Mouse (Mus musculus) limb, embryonic 15.5 days (tissue): ENCODE results near the gene Wdr62. TPM values are rescaled to one million over a fixed set of nuclear protein-coding genes. Genes with fewer than 3 reads are reported as not detected.
"Not testable (repeated sequence)": the region's sequence is repeated elsewhere in the genome, so short reads cannot be mapped to it uniquely, and the experiment has no call there.

Experiments used
- ATAC-seq: fragments of 200-750 bp; cut with Nextera tagmentation; 2 replicates; pipeline ENCODE4 v1.8.0; 2017; ENCODE audit warnings: low read depth, moderate TSS enrichment; ENCODE audit not compliant: insufficient number of reproducible peaks, low FRiP score, low TSS enrichment
- H3K27ac ChIP-seq: fragments of 300-500 bp; sonication (generic); 2 replicates; pipeline ENCODE4 v1.5.1; 2015; ENCODE audit warnings: moderate library complexity, mild to moderate bottlenecking, inconsistent platforms
- H3K27me3 ChIP-seq: fragments of 300-500 bp; sonication (generic); 2 replicates; pipeline ENCODE4 v1.6.1; 2015; ENCODE audit warnings: inconsistent platforms
- H3K36me3 ChIP-seq: fragments of 300-500 bp; sonication (generic); 2 replicates; pipeline ENCODE4 v1.6.1; 2015; ENCODE audit warnings: inconsistent platforms
- H3K4me1 ChIP-seq: fragments of 300-500 bp; sonication (generic); 2 replicates; pipeline ENCODE4 v1.6.1; 2015; ENCODE audit warnings: inconsistent platforms
- H3K4me2 ChIP-seq: fragments of 300-500 bp; sonication (generic); 2 replicates; pipeline ENCODE4 v1.6.1; 2015; ENCODE audit warnings: mild to moderate bottlenecking, inconsistent platforms
- H3K4me3 ChIP-seq: fragments of 300-500 bp; sonication (generic); 2 replicates; pipeline ENCODE4 v1.5.1; 2015; ENCODE audit warnings: mild to moderate bottlenecking, inconsistent platforms
- H3K9ac ChIP-seq: fragments of 300-500 bp; sonication (generic); 2 replicates; pipeline ENCODE4 v1.6.1; 2015; ENCODE audit warnings: inconsistent platforms
- H3K9me3 ChIP-seq: fragments of 300-500 bp; sonication (generic); 2 replicates; pipeline ENCODE4 v1.6.1; 2016; ENCODE audit warnings: inconsistent platforms
- WGBS: fragments of 180-500 bp; shearing (Covaris S2); methylation state at CpG from one replicate; pipeline ENCODE4 v1.1.7; 2015; 5-methylcytosine and 5-hydroxymethylcytosine counted together
- polyA plus RNA-seq: library from polyadenylated mRNA; unstranded; fragments of >200 nt; fragmentation: Nextera tagmentation; extraction: Ambion mirVana; gene quantifications from 2 replicates; pipeline ENCODE4 v1.2.1, GENCODE M21; 2015

Wdr62 gene
- polyA plus RNA-seq, 1 experiment from 2014 or later = 6.2 TPM

DNA sequence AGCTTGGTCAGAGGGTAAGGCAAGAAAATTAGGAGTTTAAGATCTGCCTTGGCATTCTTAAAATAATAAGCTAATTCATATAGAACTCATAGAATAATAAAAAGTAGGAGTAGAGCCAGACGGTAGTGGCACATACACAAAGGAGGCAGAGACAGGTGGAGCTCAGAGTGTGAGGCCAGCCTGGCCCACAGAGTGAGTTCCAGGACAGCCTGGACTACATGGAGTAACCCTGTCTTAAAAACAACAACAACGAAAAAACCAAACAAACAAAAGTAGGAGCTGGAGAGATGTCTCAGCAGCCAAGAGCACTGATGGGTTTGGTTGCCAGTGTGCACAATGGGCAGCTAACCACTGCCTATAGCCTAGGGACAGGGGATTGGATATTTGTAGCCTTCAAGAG, 62.9 kb downstream of the Wdr62 start:
- H3K27ac ChIP-seq = no peak overlapping the region
- no peaks in the 10 kb centered on the region for H3K27me3 ChIP-seq
- H3K9me3 ChIP-seq = no peaks in the 10 kb centered on the region
- no peak overlapping the region for H3K4me3 ChIP-seq
- H3K36me3 ChIP-seq = no peaks in the 10 kb centered on the region
- H3K4me1 ChIP-seq = peaks cover 14% of the 10 kb centered on the region
- no peak for ATAC-seq
- no peak overlapping the region for H3K9ac ChIP-seq
- 74% methylated on average over 2 of the region's 2 CpGs for WGBS
- H3K4me2 ChIP-seq = no peak overlapping the region

DNA sequence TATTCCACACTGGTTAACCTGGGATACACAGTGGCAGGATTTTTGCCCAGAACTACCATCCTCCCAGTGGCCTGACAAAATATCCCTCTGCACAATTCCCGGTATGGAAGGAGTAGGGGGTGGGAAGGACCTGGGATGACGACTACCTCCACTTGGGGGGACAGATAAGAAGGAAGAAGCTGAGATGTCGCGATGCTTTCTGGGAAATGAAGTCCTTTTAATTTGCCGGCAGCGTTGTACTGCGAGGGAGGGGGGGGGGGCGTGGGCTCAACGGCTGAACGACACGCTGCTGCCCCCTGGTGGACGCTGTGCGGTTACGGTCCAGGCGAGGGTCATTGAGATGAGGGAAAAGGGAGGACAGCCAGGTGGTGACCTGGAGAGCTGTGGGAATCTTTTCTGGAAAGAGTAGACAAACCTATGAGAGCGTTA, 63.5 kb downstream of the Wdr62 start:
- Histone ChIP-seq H3K27me3 (no peaks in the 10 kb centered on the region), H3K4me3 (peak overlapping the region; percentile 15; the same call in 1 of the 2 replicates), H3K27ac (no peak overlapping the region), H3K9me3 (no peaks in the 10 kb centered on the region), H3K4me1 (peaks cover 14% of the 10 kb centered on the region), H3K36me3 (no peaks in the 10 kb centered on the region), H3K4me2 (peak overlapping the region; percentile 43), H3K9ac (no peak overlapping the region)
- peak; percentile 59; the same call in 1 of the 2 replicates for ATAC-seq
- WGBS = 2% methylated on average over 16 of the region's 16 CpGs

DNA sequence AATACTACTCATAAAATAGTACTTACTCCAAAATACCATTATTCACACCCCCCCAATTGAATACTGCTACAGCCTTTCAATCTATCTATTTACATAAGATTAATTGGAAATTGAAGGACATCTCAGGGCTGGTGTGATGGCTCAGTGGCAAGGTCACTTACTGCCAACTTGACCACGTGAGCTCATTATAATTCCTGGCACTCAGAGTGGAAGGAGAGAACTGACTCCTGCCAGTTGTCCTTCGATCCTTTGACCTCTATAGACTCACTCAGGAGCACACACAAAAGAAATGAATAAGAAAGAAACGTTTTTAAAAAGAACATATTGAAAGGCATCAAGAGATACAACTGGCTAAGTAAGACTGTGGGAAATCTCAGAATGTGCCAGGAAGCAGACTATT, 64.3 kb downstream of the Wdr62 start:
- 89% methylated on average over 3 of the region's 3 CpGs for WGBS
- no peak overlapping the region for H3K4me3 ChIP-seq
- H3K4me2 ChIP-seq = no peak overlapping the region
- ATAC-seq = no peak
- H3K36me3 ChIP-seq = no peaks in the 10 kb centered on the region
- no peak overlapping the region for H3K27ac ChIP-seq
- no peaks in the 10 kb centered on the region for H3K27me3 ChIP-seq
- peaks cover 14% of the 10 kb centered on the region for H3K4me1 ChIP-seq
- no peaks in the 10 kb centered on the region for H3K9me3 ChIP-seq
- no peak overlapping the region for H3K9ac ChIP-seq

DNA sequence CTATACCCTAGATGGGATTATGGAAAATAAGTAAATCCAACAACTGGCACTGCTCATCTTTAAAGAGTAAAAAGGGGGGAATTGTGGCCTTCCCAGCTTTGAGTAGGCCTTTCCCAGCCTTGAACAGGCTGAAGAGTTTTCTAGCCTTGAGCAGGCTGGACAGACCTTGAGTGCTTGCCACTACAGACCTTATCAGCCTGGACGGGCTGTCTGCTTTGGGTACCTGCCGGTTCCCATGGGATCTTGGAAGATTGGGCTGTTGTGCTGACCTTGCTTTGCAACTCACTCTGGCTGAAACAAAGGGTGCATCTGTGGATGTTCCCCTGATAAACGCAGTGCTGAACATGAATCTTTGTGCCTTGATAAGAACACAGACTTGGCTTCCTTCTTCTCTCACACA, 66.3 kb downstream of the Wdr62 start:
- Histone ChIP-seq H3K27me3 (no peaks in the 10 kb centered on the region), H3K27ac (no peak overlapping the region), H3K4me1 (peaks cover 3% of the 10 kb centered on the region), H3K36me3 (no peaks in the 10 kb centered on the region), H3K9ac (no peak overlapping the region), H3K4me2 (no peak overlapping the region), H3K9me3 (no peaks in the 10 kb centered on the region), H3K4me3 (no peak overlapping the region)
- ATAC-seq = no peak
- WGBS = 87% methylated on average over 3 of the region's 3 CpGs

DNA sequence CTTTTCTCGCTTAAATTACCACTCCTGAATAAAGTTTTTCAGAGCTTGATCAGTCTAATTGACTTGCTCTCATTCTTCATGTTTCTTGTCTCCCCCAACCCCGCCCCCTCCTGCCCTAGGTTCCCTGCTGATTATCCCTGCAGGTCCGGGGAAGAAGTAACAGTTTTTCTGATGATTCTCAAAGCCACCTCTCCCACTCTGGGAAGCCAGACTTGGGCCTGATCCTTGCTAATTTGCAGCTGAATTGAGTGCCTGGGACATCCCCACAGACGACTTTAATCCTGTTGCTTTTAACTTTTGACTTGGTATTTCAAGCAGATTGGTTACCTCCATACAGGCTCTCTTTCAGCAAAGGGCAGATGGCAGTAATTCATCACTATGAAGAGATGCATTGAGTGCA, 69.2 kb downstream of the Wdr62 start:
- ATAC-seq = no peak
- WGBS = 31% methylated on average over 4 of the region's 4 CpGs
- no peaks in the 10 kb centered on the region for H3K4me1 ChIP-seq

DNA sequence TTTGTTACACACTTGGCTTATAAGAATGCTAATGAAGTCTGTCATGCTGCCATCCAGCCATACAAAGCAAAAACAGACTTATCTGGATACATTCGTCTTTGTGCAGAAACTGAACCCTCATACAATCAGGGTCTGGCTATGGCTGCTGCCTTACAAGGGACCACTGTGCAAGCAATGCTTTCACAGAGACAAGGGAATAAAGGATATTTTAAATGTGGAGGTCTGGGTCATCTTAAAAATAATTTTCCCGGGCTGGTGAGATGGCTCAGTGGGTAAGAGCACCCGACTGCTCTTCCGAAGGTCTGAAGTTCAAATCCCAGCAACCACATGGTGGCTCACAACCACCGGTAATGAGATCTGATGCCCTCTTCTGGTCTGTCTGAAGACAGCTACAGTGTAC, 73.9 kb downstream of the Wdr62 start:
- 50% methylated on average over 5 of the region's 5 CpGs for WGBS
- ATAC-seq, H3K27me3 ChIP-seq: not testable (repeated sequence)

More for the DNA sequence above, 69.2 kb downstream of the Wdr62 start:
- Histone ChIP-seq H3K27me3 (no peaks in the 10 kb centered on the region), H3K36me3 (no peaks in the 10 kb centered on the region), H3K9me3 (no peaks in the 10 kb centered on the region), H3K9ac (no peak overlapping the region), H3K4me2 (no peak overlapping the region), H3K27ac (no peak overlapping the region), H3K4me3 (no peak overlapping the region)

DNA sequence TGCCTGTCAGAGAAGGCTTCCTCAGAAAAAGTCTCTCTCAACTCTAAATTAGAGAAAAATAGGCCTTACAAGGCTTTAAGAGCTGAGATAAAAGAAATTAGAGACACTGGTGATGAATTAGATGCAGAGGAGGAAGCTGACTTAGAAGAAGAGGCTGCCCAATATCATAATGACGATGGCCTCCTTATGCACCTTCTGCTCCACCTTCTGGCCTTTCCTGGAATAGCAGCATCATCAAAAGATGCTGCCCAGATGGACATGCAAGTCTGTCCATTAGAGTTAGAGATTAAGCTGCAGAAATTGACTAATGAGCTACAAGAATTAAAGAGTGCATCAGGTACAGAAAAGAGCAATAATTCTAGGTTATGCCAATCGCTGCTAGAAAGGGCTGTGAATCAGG, 74.8 kb downstream of the Wdr62 start:
- Histone ChIP-seq H3K4me2 (no peak overlapping the region), H3K4me3 (no peak overlapping the region), H3K36me3 (no peaks in the 10 kb centered on the region), H3K9me3 (no peaks in the 10 kb centered on the region), H3K4me1 (no peaks in the 10 kb centered on the region), H3K9ac (no peak overlapping the region), H3K27me3 (no peaks in the 10 kb centered on the region), H3K27ac (no peak overlapping the region)
- 6% methylated on average over 2 of the region's 2 CpGs for WGBS
- no peak for ATAC-seq

More for the DNA sequence above, 73.9 kb downstream of the Wdr62 start:
- not testable (repeated sequence) for H3K27ac ChIP-seq, H3K4me2 ChIP-seq, H3K4me1 ChIP-seq, H3K9ac ChIP-seq, H3K9me3 ChIP-seq, H3K4me3 ChIP-seq, H3K36me3 ChIP-seq

DNA sequence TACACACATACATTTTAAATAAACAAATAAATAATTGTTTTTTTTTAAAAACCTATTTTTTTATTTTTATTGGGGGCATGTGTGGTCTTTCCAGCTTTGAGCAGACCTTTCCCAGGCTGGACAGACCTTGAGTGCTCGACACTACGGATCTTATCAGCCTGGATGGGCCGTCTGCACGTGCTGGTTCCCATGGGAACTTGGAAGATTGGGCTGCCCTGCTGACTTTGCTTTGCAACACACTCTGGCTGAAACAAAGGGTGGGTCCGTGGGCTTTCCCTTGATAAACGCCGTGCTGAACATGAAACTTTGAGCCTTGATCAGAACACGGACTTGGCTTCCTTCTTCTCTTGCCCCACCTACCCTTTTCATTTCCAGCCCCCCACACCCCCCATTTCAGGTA, 75.8 kb downstream of the Wdr62 start:
- H3K4me1 ChIP-seq = no peaks in the 10 kb centered on the region
- no peak overlapping the region for H3K9ac ChIP-seq
- no peaks in the 10 kb centered on the region for H3K27me3 ChIP-seq
- ATAC-seq = no peak
- no peaks in the 10 kb centered on the region for H3K36me3 ChIP-seq
- H3K4me3 ChIP-seq = no peak overlapping the region
- H3K9me3 ChIP-seq = no peaks in the 10 kb centered on the region
- H3K4me2 ChIP-seq = no peak overlapping the region
- H3K27ac ChIP-seq = no peak overlapping the region
- 61% methylated on average over 8 of the region's 8 CpGs for WGBS

DNA sequence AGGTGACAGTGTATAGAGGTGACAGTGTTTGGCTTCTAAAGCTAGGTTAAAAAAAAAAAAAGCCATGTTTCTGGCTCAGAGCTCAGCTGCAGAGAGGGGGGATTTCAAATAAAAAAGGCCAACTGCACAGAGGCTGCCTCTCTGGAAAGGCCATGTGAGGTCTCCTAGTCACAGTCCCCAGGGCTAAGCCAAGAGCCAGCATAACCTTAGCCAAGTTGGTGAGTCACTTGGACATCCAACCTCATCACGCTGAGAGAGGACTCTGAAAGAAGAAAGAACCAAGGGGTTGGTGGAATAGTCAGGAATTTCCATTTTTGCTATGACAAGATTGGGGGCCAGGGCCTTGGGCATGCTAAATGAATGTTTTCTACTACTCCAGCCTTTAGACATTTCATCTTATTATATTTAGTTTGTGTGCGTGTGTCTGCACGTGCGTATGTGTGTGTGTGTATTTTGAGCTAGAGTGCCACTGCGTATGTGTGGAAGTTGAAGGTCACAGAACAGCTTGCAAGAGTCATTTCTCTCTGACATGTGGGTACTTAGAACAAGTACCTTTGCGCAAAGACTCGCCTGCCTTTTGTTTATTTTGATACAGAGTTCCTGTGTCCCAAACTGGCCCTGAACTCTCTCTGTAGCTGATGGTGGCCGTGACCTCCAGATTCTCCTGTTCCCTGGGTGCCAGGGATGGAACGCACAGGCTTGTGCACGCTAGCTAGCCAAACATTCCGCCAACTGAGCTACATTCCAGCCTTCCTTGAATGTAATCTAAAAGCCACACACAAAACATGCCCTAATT, 77.1 kb downstream of the Wdr62 start:
- Histone ChIP-seq H3K27me3 (no peaks in the 10 kb centered on the region), H3K9me3 (no peaks in the 10 kb centered on the region), H3K4me2 (no peak overlapping the region), H3K9ac (no peak overlapping the region), H3K4me1 (peaks cover 3% of the 10 kb centered on the region; the same call in 1 of the 2 replicates), H3K27ac (no peak overlapping the region), H3K36me3 (no peaks in the 10 kb centered on the region), H3K4me3 (no peak overlapping the region)
- no peak for ATAC-seq
- 83% methylated on average over 11 of the region's 11 CpGs for WGBS

DNA sequence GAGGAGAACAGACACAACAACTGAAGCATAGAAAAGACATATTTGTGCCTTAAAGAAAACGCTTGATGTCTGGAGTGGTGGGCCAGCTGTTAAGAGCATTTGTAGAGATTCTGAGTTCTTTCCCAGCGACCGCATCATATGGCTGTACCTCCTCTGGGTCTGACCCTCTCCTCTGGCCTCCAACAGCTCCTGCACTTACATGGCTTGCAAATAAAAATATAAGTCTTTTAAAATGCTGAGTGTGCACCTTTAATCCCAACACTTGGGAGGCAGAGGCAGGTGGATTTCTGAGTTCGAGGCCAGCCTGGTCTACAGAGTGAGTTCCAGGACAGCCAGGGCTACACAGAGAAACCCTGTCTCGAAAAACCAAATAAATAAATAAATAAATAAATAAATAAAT, 79.6 kb downstream of the Wdr62 start:
- H3K27me3 ChIP-seq, H3K27ac ChIP-seq, ATAC-seq, H3K4me2 ChIP-seq, H3K9me3 ChIP-seq, H3K4me1 ChIP-seq, H3K36me3 ChIP-seq, H3K4me3 ChIP-seq, H3K9ac ChIP-seq: not testable (repeated sequence)
- WGBS = 84% methylated on average over 5 of the region's 5 CpGs

DNA sequence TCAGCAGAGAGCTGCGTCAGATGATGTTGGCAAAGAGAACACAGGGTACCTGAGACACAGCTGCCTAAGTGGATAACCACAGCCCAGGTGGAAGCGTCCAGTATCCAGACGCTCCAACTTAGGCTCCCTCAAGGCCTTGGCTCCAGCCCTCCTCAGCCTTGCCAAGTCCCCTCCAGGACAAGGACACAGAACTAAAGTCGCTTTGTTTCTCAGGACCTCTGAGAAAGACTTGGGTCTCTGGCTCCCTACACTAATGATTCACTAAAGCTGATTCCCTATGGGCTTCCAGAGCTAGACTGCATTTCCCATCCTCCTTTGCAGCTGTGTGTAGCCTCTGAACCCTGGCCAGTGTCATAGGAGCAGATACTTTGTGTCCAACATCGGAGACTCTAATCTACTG, 80.0 kb downstream of the Wdr62 start:
- 76% methylated on average over 5 of the region's 5 CpGs for WGBS
- no peak overlapping the region for H3K27ac ChIP-seq
- no peak overlapping the region for H3K4me3 ChIP-seq
- H3K4me1 ChIP-seq = peaks cover 13% of the 10 kb centered on the region; the same call in 1 of the 2 replicates
- H3K36me3 ChIP-seq = no peaks in the 10 kb centered on the region
- H3K27me3 ChIP-seq = no peaks in the 10 kb centered on the region
- H3K4me2 ChIP-seq = no peak overlapping the region
- ATAC-seq = no peak
- no peak overlapping the region for H3K9ac ChIP-seq
- H3K9me3 ChIP-seq = no peaks in the 10 kb centered on the region

DNA sequence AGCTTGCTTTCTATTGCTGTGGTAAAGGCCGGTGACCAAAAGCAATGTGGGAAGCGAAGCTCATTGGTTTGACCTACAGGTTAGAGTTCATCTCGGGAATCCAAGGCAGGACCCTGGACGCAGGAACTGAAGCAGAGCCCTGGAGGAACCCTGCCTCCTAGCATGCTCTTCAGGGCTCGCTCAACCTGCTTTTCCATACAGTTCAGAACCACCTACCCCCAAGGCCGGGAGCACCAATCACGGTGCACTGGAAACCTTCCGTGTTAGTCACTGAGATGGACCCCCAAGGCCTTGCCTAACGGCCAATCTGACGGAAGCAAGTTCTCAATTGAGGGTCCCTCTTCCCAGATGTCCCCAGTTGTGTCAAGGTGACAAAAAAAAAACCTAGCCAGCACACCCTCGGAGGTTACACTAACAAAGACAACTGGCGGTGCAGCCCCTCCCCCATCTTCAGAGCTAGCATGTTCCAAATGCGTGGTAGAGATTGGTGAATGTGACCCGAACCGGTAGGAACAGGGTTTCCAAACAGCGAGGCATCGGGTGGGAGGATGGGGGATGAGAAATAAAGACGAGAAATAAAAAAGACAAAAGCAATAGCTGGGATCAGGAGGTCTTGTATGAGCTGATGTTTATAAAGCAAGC, 80.6 kb downstream of the Wdr62 start:
- ATAC-seq = no peak
- no peak overlapping the region for H3K9ac ChIP-seq
- H3K4me1 ChIP-seq = peaks cover 16% of the 10 kb centered on the region; the same call in 1 of the 2 replicates
- no peak overlapping the region for H3K4me3 ChIP-seq
- H3K36me3 ChIP-seq = no peaks in the 10 kb centered on the region
- H3K27me3 ChIP-seq = no peaks in the 10 kb centered on the region
- 68% methylated on average over 18 of the region's 18 CpGs for WGBS
- H3K27ac ChIP-seq = no peak overlapping the region
- no peak overlapping the region for H3K4me2 ChIP-seq
- H3K9me3 ChIP-seq = no peaks in the 10 kb centered on the region
